Mouse (Mus musculus): Measurements from ENCODE around the gene Kctd14. TPM values are rescaled to one million over a fixed set of nuclear protein-coding genes. Genes with fewer than 3 reads are reported as not detected.

The Kctd14 gene
- polyA plus RNA-seq, 1 experiment from 2014 or later: 10.7 TPM

- no peak for DNase-seq
- H3K4me2 ChIP-seq: no peak overlapping the region
- H3K27ac ChIP-seq: no peak overlapping the region
- H3K4me1 ChIP-seq (replicated peaks): peaks cover 2% of the 10 kb centered on the region
- WGBS (ENCODE audit: insufficient replicate concordance): 61% methylated on average over 6 of the region's 6 CpGs
- no peak for ATAC-seq (ENCODE audit: low read depth)
- no peak overlapping the region for H3K9ac ChIP-seq
- peaks cover 6% of the 10 kb centered on the region; the same call in 1 of the 2 replicates for H3K9me3 ChIP-seq (replicated peaks)
- H3K36me3 ChIP-seq: no peaks in the 10 kb centered on the region
- no peak overlapping the region for H3K4me3 ChIP-seq (replicated peaks)
- no peaks in the 10 kb centered on the region for H3K27me3 ChIP-seq
Measured at GRCm38 (mm10) chr7:97446171-97446925, 4.8 kb upstream of the Kctd14 start.

GRCm38 (mm10) chr7:97447050-97447531, 4.0 kb upstream of the Kctd14 start:
- no peak overlapping the region for H3K4me3 ChIP-seq (replicated peaks)
- ATAC-seq (ENCODE audit: low read depth) (no peak), DNase-seq (no peak)
- H3K4me1 ChIP-seq (replicated peaks): peaks cover 10% of the 10 kb centered on the region
- no peaks in the 10 kb centered on the region for H3K27me3 ChIP-seq
- H3K4me2 ChIP-seq: no peak overlapping the region
- no peak overlapping the region for H3K27ac ChIP-seq
- H3K36me3 ChIP-seq: no peaks in the 10 kb centered on the region
- H3K9ac ChIP-seq: no peak overlapping the region
- H3K9me3 ChIP-seq (replicated peaks): 0 out of 2 replicates have a peak, but pooled peaks cover 3% of the 10 kb centered on the region
- 48% methylated on average over 6 of the region's 6 CpGs for WGBS (ENCODE audit: insufficient replicate concordance)

DNA sequence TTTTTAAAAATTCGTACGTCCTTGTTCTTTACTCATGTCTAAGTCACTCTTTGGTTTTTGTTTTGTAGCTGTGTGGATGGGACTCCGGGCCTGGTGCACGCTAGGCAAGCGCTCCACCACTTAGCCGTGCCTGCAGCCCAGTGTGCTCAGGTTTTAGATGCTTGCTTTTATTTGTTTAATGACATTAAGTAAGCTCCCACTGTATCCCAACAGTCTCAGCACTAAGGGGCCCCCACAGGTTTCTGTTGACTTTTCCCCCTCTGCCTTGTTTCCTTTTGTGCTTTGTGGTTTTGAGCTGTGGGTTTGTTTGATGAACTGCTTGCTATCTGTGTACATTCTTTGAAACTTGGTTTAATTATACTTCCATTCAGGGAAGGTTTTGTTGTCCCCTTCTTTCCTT, 1.1 kb downstream of the Kctd14 start:
- peak overlapping the region; percentile 87 for H3K9ac ChIP-seq
- peaks cover 46% of the 10 kb centered on the region for H3K4me1 ChIP-seq (replicated peaks)
- 0 out of 2 replicates have a peak, but pooled peaks cover 3% of the 10 kb centered on the region for H3K9me3 ChIP-seq (replicated peaks)
- no peaks in the 10 kb centered on the region for H3K27me3 ChIP-seq
- 60% methylated on average over 6 of the region's 6 CpGs for WGBS (ENCODE audit: insufficient replicate concordance)
- peak overlapping the region; percentile 95 for H3K4me2 ChIP-seq
- H3K36me3 ChIP-seq: peaks cover 2% of the 10 kb centered on the region
- peak overlapping the region; percentile 99 for H3K27ac ChIP-seq
- H3K4me3 ChIP-seq (replicated peaks): no peak overlapping the region
- no peak for DNase-seq
- ATAC-seq (ENCODE audit: low read depth): no peak

- H3K4me3 ChIP-seq (replicated peaks): peak overlapping the region; percentile 79
- no peaks in the 10 kb centered on the region for H3K27me3 ChIP-seq
- DNase-seq (peak; percentile 76), ATAC-seq (ENCODE audit: low read depth) (peak; percentile 99)
- peaks cover 46% of the 10 kb centered on the region for H3K4me1 ChIP-seq (replicated peaks)
- H3K9ac ChIP-seq: peak overlapping the region; percentile 87
- H3K27ac ChIP-seq: peak overlapping the region; percentile 99
- 1% methylated on average over 27 of the region's 27 CpGs for WGBS (ENCODE audit: insufficient replicate concordance)
- H3K9me3 ChIP-seq (replicated peaks): 0 out of 2 replicates have a peak, but pooled peaks cover 3% of the 10 kb centered on the region
- peaks cover 12% of the 10 kb centered on the region for H3K36me3 ChIP-seq
- peak overlapping the region; percentile 95 for H3K4me2 ChIP-seq
Measured at GRCm38 (mm10) chr7:97453141-97453921, 2.2 kb downstream of the Kctd14 start.

DNA sequence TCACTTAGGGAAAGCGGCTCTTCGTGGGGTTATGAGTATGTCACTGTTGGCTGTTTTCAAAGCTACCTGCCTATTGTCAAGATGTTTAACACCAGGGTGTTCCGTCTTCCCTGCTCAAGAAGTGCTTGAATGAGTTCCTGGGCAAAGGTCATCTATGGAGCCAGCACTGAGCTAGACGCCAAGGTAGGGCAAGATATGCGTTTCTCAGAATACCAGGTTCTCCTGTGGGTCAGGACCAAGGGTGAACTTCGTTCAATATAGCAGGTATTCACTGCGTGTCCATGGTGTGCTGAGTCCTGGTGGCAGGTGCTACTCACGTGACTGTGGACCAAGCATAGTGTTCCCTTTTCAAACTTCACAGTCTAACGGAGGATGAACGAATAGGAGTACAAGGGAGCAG, 3.7 kb downstream of the Kctd14 start:
- Histone ChIP-seq H3K4me2 (peak overlapping the region; percentile 95), H3K27ac (peak overlapping the region; percentile 54), H3K9ac (peak overlapping the region; percentile 87), H3K27me3 (no peaks in the 10 kb centered on the region), H3K9me3 (replicated peaks) (no peaks in the 10 kb centered on the region), H3K4me1 (replicated peaks) (peaks cover 46% of the 10 kb centered on the region), H3K36me3 (peaks cover 22% of the 10 kb centered on the region), H3K4me3 (replicated peaks) (peak overlapping the region; percentile 79)
- DNase-seq (no peak), ATAC-seq (ENCODE audit: low read depth) (no peak)
- WGBS (ENCODE audit: insufficient replicate concordance): 87% methylated on average over 10 of the region's 10 CpGs

- peaks cover 46% of the 10 kb centered on the region for H3K4me1 ChIP-seq (replicated peaks)
- H3K9me3 ChIP-seq (replicated peaks): no peaks in the 10 kb centered on the region
- peak overlapping the region; percentile 95 for H3K4me2 ChIP-seq
- no peaks in the 10 kb centered on the region for H3K27me3 ChIP-seq
- 0 out of 2 replicates have a peak overlapping the region, but pooled peaks have one; percentile 6 for H3K27ac ChIP-seq
- H3K36me3 ChIP-seq: peaks cover 28% of the 10 kb centered on the region
- ATAC-seq (ENCODE audit: low read depth) (no peak), DNase-seq (no peak)
- WGBS (ENCODE audit: insufficient replicate concordance): 53% methylated on average over 3 of the region's 3 CpGs
- no peak overlapping the region for H3K4me3 ChIP-seq (replicated peaks)
- H3K9ac ChIP-seq: peak overlapping the region; percentile 34; the same call in 1 of the 2 replicates
Measured at GRCm38 (mm10) chr7:97455577-97455976, 4.5 kb downstream of the Kctd14 start.

GRCm38 (mm10) chr7:97473001-97473400, 21.9 kb downstream of the Kctd14 start:
- ATAC-seq (ENCODE audit: low read depth) (no peak), DNase-seq (no peak)
- no peaks in the 10 kb centered on the region for H3K27me3 ChIP-seq
- H3K4me3 ChIP-seq (replicated peaks): no peak overlapping the region
- no peaks in the 10 kb centered on the region for H3K4me1 ChIP-seq (replicated peaks)
- H3K9ac ChIP-seq: no peak overlapping the region
- no peaks in the 10 kb centered on the region for H3K36me3 ChIP-seq
- no peaks in the 10 kb centered on the region for H3K9me3 ChIP-seq (replicated peaks)
- H3K4me2 ChIP-seq: no peak overlapping the region
- 65% methylated on average over 5 of the region's 5 CpGs for WGBS (ENCODE audit: insufficient replicate concordance)
- no peak overlapping the region for H3K27ac ChIP-seq

DNA sequence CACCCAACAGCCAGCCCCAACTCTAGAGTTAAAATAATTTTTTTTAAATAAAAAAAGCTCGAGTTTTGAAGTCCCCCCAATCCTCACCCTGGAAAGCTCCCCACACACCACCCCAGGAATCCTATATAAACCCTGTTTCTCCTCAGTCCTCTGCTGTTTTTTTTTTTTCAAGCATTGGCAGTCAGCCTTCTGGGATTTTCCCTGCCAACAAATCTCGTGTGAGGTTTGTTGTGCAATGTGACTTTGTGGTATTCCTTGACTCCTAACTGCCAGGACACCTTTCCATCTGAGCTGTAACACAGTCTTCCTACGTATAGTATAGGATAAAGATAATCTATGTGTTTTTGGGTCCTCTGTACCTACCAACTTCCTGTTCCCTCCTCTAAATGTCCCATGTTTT, 28.2 kb downstream of the Kctd14 start:
- ATAC-seq (ENCODE audit: low read depth) (no peak), DNase-seq (no peak)
- no peak overlapping the region for H3K27ac ChIP-seq
- no peak overlapping the region for H3K4me3 ChIP-seq (replicated peaks)
- 50% methylated on average over 3 of the region's 3 CpGs for WGBS (ENCODE audit: insufficient replicate concordance)
- no peaks in the 10 kb centered on the region for H3K9me3 ChIP-seq (replicated peaks)
- peaks cover 27% of the 10 kb centered on the region for H3K4me1 ChIP-seq (replicated peaks)
- no peak overlapping the region for H3K4me2 ChIP-seq
- no peak overlapping the region for H3K9ac ChIP-seq
- H3K27me3 ChIP-seq: no peaks in the 10 kb centered on the region
- H3K36me3 ChIP-seq: no peaks in the 10 kb centered on the region

DNA sequence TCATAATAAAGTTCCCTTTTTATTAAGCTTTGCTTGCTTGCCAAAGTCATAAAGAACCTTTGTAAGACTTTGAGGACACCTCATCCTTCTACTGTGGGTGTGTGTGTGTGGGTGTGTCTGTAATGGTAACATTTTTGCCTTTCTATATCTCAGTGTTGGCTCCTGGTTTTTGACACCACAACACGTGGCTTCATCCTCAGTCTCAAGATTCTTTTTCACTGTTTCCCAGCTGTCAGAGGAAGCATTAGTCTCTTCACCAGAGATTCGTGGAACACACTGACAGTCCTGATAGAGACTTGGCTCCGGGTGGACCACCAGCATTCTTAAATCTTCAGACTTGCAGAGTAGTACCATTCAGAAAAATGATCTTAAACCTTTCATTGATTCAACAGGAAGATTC, 29.2 kb downstream of the Kctd14 start:
- no peak for ATAC-seq (ENCODE audit: low read depth)
- H3K27ac ChIP-seq: 0 out of 2 replicates have a peak overlapping the region, but pooled peaks have one; percentile 13
- H3K9me3 ChIP-seq (replicated peaks): no peaks in the 10 kb centered on the region
- peaks cover 31% of the 10 kb centered on the region for H3K4me1 ChIP-seq (replicated peaks)
- 9% methylated on average over 3 of the region's 3 CpGs for WGBS (ENCODE audit: insufficient replicate concordance)
- H3K27me3 ChIP-seq: no peaks in the 10 kb centered on the region
- H3K4me3 ChIP-seq (replicated peaks): peak overlapping the region; percentile 75
- no peak overlapping the region for H3K9ac ChIP-seq
- H3K36me3 ChIP-seq: peaks cover 7% of the 10 kb centered on the region
- no peak for DNase-seq
- peak overlapping the region; percentile 92 for H3K4me2 ChIP-seq

GRCm38 (mm10) chr7:97480821-97481339, 29.8 kb downstream of the Kctd14 start, which contains the start of gene Ints4:
Gene Ints4, plus strand, starts transcription at chr7:97480956.
- WGBS (ENCODE audit: insufficient replicate concordance): under 1% methylated on average over 24 of the region's 24 CpGs

GRCm38 (mm10) chr7:97483378-97483777, 32.3 kb downstream of the Kctd14 start:
- Histone ChIP-seq H3K4me1 (replicated peaks) (peaks cover 31% of the 10 kb centered on the region), H3K27me3 (no peaks in the 10 kb centered on the region), H3K4me2 (no peak overlapping the region), H3K9ac (no peak overlapping the region), H3K9me3 (replicated peaks) (no peaks in the 10 kb centered on the region), H3K27ac (no peak overlapping the region), H3K36me3 (peaks cover 29% of the 10 kb centered on the region), H3K4me3 (replicated peaks) (no peak overlapping the region)
- ATAC-seq (ENCODE audit: low read depth) (no peak), DNase-seq (no peak)
- WGBS (ENCODE audit: insufficient replicate concordance): 74% methylated on average over 2 of the region's 2 CpGs

More at GRCm38 (mm10) chr7:97480821-97481339, 29.8 kb downstream of the Kctd14 start, which contains the start of gene Ints4:
- Histone ChIP-seq H3K27ac (peak within 1 kb of the TSS; percentile 86), H3K4me2 (peak within 1 kb of the TSS; percentile 92), H3K27me3 (no peaks in the 10 kb centered on the region), H3K4me1 (replicated peaks) (peaks cover 31% of the 10 kb centered on the region), H3K4me3 (replicated peaks) (peak within 1 kb of the TSS; percentile 75), H3K9me3 (replicated peaks) (no peaks in the 10 kb centered on the region), H3K36me3 (peaks cover 12% of the 10 kb centered on the region), H3K9ac (peak within 1 kb of the TSS; percentile 79)
- ATAC-seq (ENCODE audit: low read depth) (peak; percentile 99), DNase-seq (peak; percentile 90)

Measured in liver, embryonic 13.5 days (tissue).